Mouse (Mus musculus) olfactory bulb, adult 2 months (tissue): ENCODE data around the gene Tuba1b. TPM values are rescaled to one million over a fixed set of nuclear protein-coding genes. Genes with fewer than 3 reads are reported as not detected.
"Not testable (repeated sequence)": the region's sequence is repeated elsewhere in the genome, so short reads cannot be mapped to it uniquely, and the experiment has no call there.

Experiments used
- H3K27ac ChIP-seq: fragments of 200-500 bp; 2 replicates; pipeline ENCODE4 v1.5.1; 2012; ENCODE audit warnings: low read depth, low read length; ENCODE audit not compliant: insufficient read depth
- H3K4me1 ChIP-seq: fragments of 200-500 bp; 2 replicates; pipeline ENCODE4 v1.6.1; 2012; ENCODE audit warnings: low read length; ENCODE audit not compliant: control insufficient read depth, insufficient read depth
- H3K4me3 ChIP-seq: fragments of 200-500 bp; 2 replicates; pipeline ENCODE4 v1.5.1; 2012; ENCODE audit warnings: mild to moderate bottlenecking, low read depth, low read length, moderate library complexity; ENCODE audit not compliant: insufficient read depth
- CTCF ChIP-seq: fragments of 200-500 bp; IDR thresholded peaks from 2 replicates; pipeline ENCODE4 v1.5.1; 2012; ENCODE audit warnings: low read depth, mild to moderate bottlenecking, low read length, moderate library complexity; ENCODE audit not compliant: insufficient read depth
- POLR2A ChIP-seq: fragments of 200-500 bp; IDR thresholded peaks from 2 replicates; pipeline ENCODE4 v1.6.1; 2012; ENCODE audit warnings: mild to moderate bottlenecking, low read depth, low read length, moderate library complexity; ENCODE audit not compliant: insufficient read depth
- WGBS: fragments of 180-500 bp; shearing (Covaris S2); methylation state at CpG from one replicate; pipeline ENCODE4 v1.1.7; 2018; 5-methylcytosine and 5-hydroxymethylcytosine counted together
- polyA plus RNA-seq: library from polyadenylated mRNA; stranded (reverse); fragments of >200 nt; gene quantifications from 2 replicates; pipeline ENCODE4 v1.2.4, GENCODE M21; 2012; ENCODE audit warnings: low replicate concordance; ENCODE audit not compliant: missing spikeins, insufficient read depth, insufficient read length

Gene Tuba1b
- polyA plus RNA-seq, 1 experiment = 649 TPM

GRCm38 (mm10) chr15:98955324-98955723 is 21.0 kb upstream of the Tuba1b start:
- Histone ChIP-seq H3K4me3 (no peak overlapping the region), H3K27ac (peak overlapping the region; percentile 99), H3K4me1 (peaks cover 6% of the 10 kb centered on the region)
- TF ChIP-seq POLR2A (no peak), CTCF (no peak)
- WGBS = 19% methylated on average over 4 of the region's 4 CpGs

- Histone ChIP-seq H3K27ac (peak overlapping the region; percentile 99), H3K4me1 (peaks cover 6% of the 10 kb centered on the region), H3K4me3 (peak overlapping the region; percentile 36)
- 7% methylated on average over 14 of the region's 14 CpGs for WGBS
- TF ChIP-seq CTCF (no peak), POLR2A (no peak)
Measured at GRCm38 (mm10) chr15:98954425-98955253, 20.3 kb upstream of the Tuba1b start.

GRCm38 (mm10) chr15:98953401-98954356 is 19.3 kb upstream of the Tuba1b start, which contains the start of the genes Gm49450 and Tuba1a:
Gene Gm49450 (minus strand): TSS chr15:98953551.
Gene Tuba1a (minus strand): TSS chr15:98953703.
- TF ChIP-seq CTCF = no peak
- TF ChIP-seq POLR2A = peak; percentile 100
- Histone ChIP-seq H3K4me3 (peak within 1 kb of the TSS; percentile 62), H3K27ac (peak within 1 kb of the TSS; percentile 99), H3K4me1 (peaks cover 8% of the 10 kb centered on the region)
- WGBS = 2% methylated on average over 28 of the region's 28 CpGs

- peaks cover 8% of the 10 kb centered on the region for H3K4me1 ChIP-seq
- peak overlapping the region; percentile 92 for H3K27ac ChIP-seq
- peak overlapping the region; percentile 62 for H3K4me3 ChIP-seq
- under 1% methylated on average over 41 of the region's 41 CpGs for WGBS
- TF ChIP-seq CTCF (peak; percentile 59; the same call in 1 of the 2 replicates), POLR2A (no peak)
Measured at GRCm38 (mm10) chr15:98952751-98953400, 18.5 kb upstream of the Tuba1b start.

- H3K27ac ChIP-seq = peak overlapping the region; percentile 69
- WGBS = 2% methylated on average over 5 of the region's 5 CpGs
- TF ChIP-seq POLR2A (no peak), CTCF (no peak)
- peak overlapping the region; percentile 67 for H3K4me3 ChIP-seq
- peaks cover 8% of the 10 kb centered on the region for H3K4me1 ChIP-seq
Measured at GRCm38 (mm10) chr15:98952063-98952455, 17.7 kb upstream of the Tuba1b start.

GRCm38 (mm10) chr15:98951122-98952062 is 17.0 kb upstream of the Tuba1b start:
- H3K27ac ChIP-seq, H3K4me1 ChIP-seq: not testable (repeated sequence)
- WGBS = 12% methylated on average over 11 of the region's 15 CpGs
- peak overlapping the region; percentile 67 for H3K4me3 ChIP-seq

- H3K27ac ChIP-seq = no peak overlapping the region
- TF ChIP-seq CTCF (no peak), POLR2A (no peak)
- H3K4me1 ChIP-seq = peaks cover 5% of the 10 kb centered on the region; the same call in 1 of the 2 replicates
- no peak overlapping the region for H3K4me3 ChIP-seq
- 29% methylated on average over 3 of the region's 3 CpGs for WGBS
Measured at GRCm38 (mm10) chr15:98949607-98949892, 15.2 kb upstream of the Tuba1b start.
